Mouse (Mus musculus) layer of hippocampus, adult 18-20 months (tissue): ENCODE results near the gene Atp1b3. TPM values are rescaled to one million over a fixed set of nuclear protein-coding genes. Genes with fewer than 3 reads are reported as not detected.
"Not testable (repeated sequence)": the region's sequence is repeated elsewhere in the genome, so short reads cannot be mapped to it uniquely, and the experiment has no call there.

Experiments
- DNase-seq, 2 experiments: peaks; one replicate each; pipeline ENCODE4 v3.0.0; 2022; ENCODE audit warnings: low spot score in 2 of 2
- total RNA-seq, 2 experiments: library from RNA; stranded (reverse); gene quantifications; 2 replicates each; pipeline ENCODE4 v1.2.3; 2021

Gene Atp1b3
- total RNA-seq, 2 experiments from 2014 or later = 82.1 to 83.8 TPM

DNA sequence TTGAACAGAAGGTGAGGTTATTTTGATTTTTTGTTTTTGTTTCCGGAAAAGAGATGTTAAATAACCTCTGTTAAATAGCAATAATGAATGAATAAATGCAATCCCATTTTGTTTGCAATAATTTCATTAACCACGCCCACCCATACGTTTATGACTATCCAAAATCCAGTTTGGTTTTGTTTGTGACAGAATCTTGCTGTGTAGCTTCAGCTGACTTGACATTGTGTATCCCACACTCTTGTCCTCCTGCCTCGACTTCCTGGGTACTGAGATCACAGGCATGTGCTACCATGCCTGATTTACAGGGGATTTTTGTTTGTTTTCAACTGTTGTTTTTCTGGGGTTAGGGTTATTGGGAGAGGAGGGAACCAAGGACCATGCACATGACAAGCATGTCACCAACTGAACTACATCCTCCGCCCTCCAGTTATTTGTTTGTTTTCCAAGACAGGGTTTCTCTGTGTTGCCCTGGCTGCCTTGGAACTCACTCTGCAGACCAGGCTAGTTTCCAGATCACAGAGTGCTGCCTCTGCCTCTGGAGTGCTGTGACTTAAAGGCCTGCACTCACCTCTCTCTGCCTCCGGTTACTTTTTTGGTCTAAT is 1.1 kb upstream of the Atp1b3 start:
- no peak for DNase-seq

DNA sequence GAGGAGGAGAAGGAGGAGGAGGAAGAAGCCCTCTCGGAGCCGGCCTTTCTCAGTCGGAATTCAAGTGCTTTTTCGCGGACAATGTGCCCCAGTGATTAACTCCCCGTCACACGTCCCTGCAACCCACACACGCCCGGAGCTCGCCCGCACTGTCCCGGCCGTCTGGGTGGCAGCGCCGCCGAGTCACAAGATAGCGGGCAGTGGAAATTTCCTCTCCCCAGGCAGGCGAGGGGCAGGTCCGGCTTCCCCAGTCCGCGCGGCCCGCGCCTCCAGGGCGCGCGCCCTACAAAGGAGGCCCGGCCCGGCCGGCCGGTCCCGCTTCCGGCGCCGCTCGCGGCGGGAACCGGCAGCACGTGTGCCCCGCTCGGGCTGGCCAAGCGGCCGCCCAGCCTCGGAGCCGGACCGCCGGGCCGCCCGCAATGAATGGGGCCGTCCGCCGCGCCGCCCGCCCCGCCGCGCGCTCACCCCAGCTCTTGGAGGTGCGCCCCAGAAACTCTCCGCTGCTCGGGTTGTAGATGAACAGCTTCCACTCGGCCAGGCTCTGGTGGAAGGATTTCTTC is 581 bp downstream of the Atp1b3 start:
- peak; percentile 50 to 63 for DNase-seq

- DNase-seq = no peak
Measured at GRCm38 (mm10) chr9:96360056-96360455, 4.2 kb downstream of the Atp1b3 start.

DNA sequence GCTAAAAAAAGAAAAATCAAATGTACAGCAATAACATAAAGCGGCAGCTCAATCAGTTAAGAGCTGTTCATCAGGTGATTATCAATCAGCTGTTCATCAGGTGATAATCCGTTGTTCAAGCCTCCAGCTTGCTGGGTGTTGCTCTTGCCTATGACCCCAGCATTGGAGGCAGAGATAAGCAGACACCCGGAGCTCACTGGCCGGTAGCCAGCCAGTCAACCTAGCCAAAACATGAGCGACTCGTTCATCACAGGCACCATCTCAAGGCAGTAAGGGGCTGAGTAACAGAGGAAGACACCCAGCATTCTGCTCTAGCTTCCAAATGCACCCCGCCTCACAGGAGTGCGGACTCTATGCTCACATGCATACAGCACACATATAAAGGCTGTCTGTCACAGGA is 10.4 kb downstream of the Atp1b3 start:
- DNase-seq = no peak

DNA sequence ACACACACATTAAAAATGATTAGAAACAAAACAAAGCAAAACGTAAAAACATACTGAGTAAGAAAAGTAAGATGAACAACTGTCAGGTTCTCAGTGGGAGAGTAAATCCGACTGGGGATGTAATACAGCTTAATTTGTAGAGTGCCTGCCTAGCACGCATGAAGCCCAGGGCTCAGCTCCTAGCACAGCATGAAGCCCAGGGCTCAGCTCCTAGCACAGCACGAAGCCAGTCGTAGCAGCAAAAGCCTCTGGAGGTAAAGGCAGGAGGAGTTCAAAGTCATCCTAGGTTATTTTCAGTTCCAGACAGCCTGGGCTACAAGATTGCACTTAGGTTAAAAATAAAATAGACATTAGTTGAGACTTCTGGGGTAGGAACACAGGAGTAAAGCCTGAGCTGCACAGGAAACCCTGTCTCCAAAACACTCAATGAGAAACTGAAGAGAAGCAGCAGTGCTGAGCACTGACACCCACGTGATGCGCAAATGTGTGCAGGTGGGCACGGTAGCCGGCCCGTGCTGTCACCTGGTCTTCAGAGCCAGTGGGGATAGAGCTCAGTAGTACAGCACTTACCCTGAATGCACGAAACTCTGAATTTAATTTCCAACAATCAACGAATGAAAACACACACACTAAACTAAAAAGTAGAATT is 11.0 kb downstream of the Atp1b3 start:
- no peak for DNase-seq

- not testable (repeated sequence) for DNase-seq
Measured at GRCm38 (mm10) chr9:96351771-96352170, 12.5 kb downstream of the Atp1b3 start.

DNA sequence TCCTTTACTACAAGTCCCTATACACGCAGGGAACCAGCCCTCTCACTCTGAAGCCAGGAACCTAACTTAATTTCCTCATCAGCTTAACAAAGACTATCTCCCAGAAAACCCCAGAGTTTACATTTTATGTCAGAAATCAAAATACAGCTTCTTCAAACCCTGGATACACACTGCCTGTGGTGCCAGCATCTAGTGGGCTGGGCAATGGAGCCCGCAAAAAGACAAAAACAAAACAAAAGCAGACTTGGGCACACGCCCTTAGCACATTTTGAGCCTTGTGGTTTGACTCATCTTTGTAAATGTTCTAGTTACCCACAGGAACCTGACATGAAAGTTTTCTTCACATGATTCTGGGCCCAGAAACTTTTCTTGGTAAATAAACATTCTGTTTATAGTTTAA is 13.8 kb downstream of the Atp1b3 start:
- no peak for DNase-seq

- DNase-seq = peak; percentile 16 to 76
Measured at GRCm38 (mm10) chr9:96350010-96350409, 14.2 kb downstream of the Atp1b3 start.

DNA sequence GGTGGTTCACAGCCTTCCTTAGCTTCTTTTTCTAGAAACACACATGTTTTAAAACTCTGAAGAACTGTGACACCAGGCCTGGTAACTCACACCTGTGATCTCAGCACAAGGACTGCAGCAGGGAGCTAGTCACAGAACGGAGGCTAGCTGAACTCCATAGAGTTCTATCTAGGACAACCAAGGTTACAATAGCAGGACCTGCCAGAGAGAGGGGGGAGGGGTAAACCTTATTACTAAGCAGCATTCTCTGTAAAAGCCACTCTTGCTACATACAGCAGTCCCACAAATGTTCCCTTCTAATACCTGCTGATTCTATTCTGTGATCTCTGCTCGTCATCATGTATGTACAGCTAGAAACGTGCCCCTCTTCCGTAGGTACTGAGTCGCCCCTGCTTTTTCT is 15.4 kb downstream of the Atp1b3 start:
- DNase-seq = no peak

DNA sequence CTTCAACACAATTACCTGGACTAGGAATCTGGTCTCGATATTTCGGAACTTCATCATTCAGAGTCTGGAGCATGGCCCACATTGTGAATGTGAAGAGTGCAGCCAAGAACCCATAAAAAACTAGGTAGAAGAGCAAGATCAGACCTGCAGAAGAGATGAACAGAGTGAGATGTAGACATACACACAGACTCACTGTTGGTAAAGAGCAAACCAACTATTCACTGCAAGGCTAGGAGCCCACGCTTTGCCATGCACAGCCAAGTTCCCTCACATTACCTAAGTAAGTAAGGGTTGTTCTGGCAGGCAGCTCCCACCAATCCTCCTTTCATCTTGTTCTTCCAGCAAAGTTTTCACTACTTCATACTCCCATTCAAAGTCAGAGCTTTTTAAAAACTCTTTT is 18.5 kb downstream of the Atp1b3 start:
- DNase-seq = no peak

- DNase-seq = no peak
Measured at GRCm38 (mm10) chr9:96331146-96331545, 33.1 kb downstream of the Atp1b3 start.

- DNase-seq = no peak
Measured at GRCm38 (mm10) chr9:96328226-96328625, 36.0 kb downstream of the Atp1b3 start.

GRCm38 (mm10) chr9:96326496-96326923 is 37.7 kb downstream of the Atp1b3 start:
- no peak for DNase-seq

GRCm38 (mm10) chr9:96324502-96324901 is 39.7 kb downstream of the Atp1b3 start:
- DNase-seq = no peak

DNA sequence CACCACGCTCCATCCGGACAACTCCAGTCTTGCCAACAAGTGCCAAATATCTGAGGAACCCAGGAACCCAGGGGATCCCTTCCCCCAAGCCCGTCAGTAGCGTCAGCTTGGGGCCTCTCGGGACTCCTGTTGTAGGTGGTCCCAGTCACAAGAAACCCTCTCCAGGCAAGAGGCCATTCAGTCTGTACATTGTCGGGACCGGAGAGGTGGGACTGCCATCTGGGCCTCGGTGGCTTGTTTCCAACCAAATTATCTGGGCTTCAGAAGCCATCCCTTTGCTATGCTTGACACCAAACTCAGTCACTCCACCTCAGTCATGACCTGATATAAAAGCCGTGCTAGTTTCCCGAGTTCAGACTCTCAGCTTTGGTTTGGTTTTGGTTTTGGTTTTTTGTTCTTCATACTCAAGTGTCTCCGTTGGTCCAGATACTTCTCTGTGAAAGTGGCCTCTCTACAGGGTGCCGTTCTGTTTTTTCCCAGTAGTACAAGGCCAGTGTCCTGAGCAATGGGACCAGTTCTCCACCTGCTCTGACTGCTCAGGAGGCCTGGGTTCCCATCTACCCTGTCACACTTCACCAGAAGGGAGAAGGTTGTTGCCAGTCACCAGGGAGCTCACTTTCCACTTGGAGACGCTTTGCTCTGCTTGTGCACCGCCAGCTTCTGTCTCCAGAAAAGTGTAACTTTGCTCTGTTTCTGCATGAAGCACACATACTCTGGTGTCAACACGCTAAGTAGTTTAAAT is 41.7 kb downstream of the Atp1b3 start:
- no peak for DNase-seq

GRCm38 (mm10) chr9:96320551-96320980 is 43.7 kb downstream of the Atp1b3 start:
- DNase-seq = peak in 1 of 2 experiments; percentile 32

DNA sequence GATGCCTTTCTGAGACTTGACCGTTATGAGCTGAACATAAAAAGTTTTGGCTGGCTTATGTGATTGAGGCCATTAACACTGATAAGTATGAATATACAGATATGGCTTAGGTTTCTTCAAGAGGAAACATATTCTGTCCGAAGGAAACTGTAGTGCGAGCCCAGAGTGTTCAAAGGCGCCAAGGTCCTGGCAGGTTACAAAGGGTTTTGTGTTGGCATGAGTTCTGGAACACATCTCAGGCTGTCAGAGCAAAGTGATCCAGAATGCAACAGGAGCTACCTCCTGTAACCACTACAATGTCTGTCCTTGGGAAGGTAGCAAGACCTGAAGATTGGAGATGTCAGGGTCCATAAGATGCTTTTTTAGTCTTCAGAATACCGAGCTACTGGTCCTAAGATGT is 44.9 kb downstream of the Atp1b3 start:
- DNase-seq = no peak

DNA sequence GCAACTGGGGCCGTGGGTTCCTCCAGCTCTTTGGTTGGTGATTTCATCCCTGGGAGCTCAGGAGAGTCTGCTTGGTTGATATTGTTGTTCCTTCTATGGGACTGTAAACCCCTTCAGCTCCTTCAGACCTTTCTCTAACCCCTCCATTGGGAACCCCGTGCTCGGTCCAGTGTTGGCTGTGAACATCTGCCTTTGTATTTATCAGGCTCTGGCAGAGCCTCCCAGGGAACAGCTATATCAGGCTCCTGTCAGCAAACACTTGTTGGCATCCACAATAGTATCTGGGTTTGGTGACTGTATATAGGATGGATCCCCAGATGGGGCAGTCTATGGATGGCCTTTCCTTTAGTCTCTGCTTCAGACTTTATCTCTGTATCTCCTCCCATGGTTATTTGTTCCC is 52.2 kb downstream of the Atp1b3 start:
- no peak for DNase-seq

DNA sequence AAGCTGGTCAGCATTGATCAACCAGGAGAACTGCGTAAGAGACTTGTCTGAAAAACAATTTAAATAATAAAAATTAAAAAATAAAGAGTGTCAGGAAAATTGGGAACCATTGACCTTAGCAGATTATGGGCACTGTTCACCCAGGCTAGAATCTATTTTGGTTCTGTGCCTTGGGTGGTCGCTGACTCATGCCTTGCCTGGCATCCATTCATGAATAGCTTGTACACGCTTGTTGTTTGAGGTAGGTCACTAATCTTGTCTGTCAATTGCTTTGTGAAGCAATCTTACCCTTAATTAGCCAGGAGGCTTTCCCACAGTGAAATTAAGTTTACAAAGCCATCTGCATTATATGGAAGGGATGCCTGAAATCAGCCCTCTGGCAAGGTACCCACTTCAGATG is 55.4 kb downstream of the Atp1b3 start:
- DNase-seq = no peak

DNA sequence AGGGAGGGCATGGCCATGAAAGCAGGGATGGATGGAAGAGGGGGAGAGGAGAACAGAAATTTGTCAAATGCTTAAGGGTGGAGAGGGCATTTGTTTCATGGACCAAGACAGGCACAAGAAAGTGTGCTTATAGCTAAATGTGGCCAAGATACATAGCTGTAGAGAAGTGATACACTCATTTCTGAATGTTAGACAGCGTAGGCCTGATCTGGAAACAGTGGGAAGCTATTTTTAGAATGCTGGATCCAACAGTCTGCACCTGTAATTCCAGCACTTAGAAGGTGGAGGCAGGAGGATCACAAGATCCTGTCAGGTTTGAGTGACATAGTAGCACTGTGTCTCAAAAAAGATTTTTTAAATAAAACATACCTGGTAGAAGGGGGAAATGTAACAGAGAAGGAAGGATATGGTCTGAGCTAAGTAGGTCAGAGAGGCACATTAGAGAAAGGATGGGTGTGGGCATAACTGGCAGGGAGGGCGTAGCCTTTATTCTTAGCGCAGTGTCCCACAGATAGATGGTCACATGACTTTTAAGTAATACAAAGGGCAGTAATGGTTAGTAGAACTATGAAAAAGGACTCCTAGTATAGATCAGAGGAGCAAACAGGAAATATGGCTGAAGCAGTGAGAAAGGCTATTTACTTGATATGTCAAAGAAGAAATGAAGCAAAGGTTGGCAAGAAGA is 64.8 kb downstream of the Atp1b3 start:
- DNase-seq = no peak

GRCm38 (mm10) chr9:96292144-96292543 is 72.1 kb downstream of the Atp1b3 start:
- no peak for DNase-seq

DNA sequence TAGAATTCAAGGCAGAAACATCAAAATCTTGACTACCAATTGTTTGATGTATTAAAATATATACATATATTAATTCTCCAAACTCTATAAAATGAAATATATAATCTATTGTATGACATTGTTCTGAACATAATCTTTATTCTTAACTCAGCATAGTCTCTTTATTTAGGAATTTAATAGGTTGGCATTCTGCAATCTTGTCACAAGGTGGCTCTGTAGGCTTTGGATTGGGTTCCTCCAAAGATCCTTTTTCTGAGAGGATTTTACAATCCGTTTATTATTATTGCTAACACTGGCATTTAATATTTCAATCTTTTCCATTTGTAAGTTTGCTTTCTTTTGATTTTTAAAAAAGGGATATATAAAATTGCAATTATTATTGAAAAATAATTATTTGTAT is 79.3 kb downstream of the Atp1b3 start:
- no peak for DNase-seq
